Mouse (Mus musculus): ENCODE data around the gene Med15. TPM values are rescaled to one million over a fixed set of nuclear protein-coding genes. Genes with fewer than 3 reads are reported as not detected.

Med15 gene
- 46.7 and 50.3 TPM in 2 replicates for polyA plus RNA-seq (2016; fragmentation: Nextera tagmentation; extraction: Ambion mirVana)

- no peaks in the 10 kb centered on the region for H3K36me3 ChIP-seq
- no peak within 1 kb of the TSS for H3K4me3 ChIP-seq
- H3K4me1 ChIP-seq, result no peaks in the 10 kb centered on the region
- WGBS, result 58% methylated on average over 3 of the region's 3 CpGs
- H3K27ac ChIP-seq, result no peak within 1 kb of the TSS
- ATAC-seq (ENCODE audit: low FRiP score, low read depth), result no peak
- H3K9ac ChIP-seq, result no peak within 1 kb of the TSS
- H3K27me3 ChIP-seq (replicated peaks), result 0 out of 2 replicates have a peak, but pooled peaks cover 3% of the 10 kb centered on the region
- H3K9me3 ChIP-seq, result no peaks in the 10 kb centered on the region
- H3K4me2 ChIP-seq (replicated peaks), result no peak within 1 kb of the TSS
These were observed at the start of gene Med15 for GRCm38 (mm10) chr16:17732841-17733340. Gene Med15 (minus strand): TSS chr16:17732891.

GRCm38 (mm10) chr16:17779692-17780091 lies 47.0 kb upstream of the Med15 start:
- no peak overlapping the region for H3K4me3 ChIP-seq
- H3K27ac ChIP-seq, result no peak overlapping the region
- H3K27me3 ChIP-seq (replicated peaks), result no peaks in the 10 kb centered on the region
- no peak overlapping the region for H3K9ac ChIP-seq
- no peak overlapping the region for H3K4me2 ChIP-seq (replicated peaks)
- H3K4me1 ChIP-seq, result no peaks in the 10 kb centered on the region
- 86% methylated on average over 1 of the region's 1 CpGs for WGBS
- ATAC-seq (ENCODE audit: low FRiP score, low read depth), result no peak
- no peaks in the 10 kb centered on the region for H3K9me3 ChIP-seq
- peaks cover 68% of the 10 kb centered on the region for H3K36me3 ChIP-seq

GRCm38 (mm10) chr16:17778223-17778622 lies 45.5 kb upstream of the Med15 start:
- no peaks in the 10 kb centered on the region for H3K9me3 ChIP-seq
- no peak overlapping the region for H3K27ac ChIP-seq
- no peak overlapping the region for H3K4me2 ChIP-seq (replicated peaks)
- H3K9ac ChIP-seq, result no peak overlapping the region
- no peak for ATAC-seq (ENCODE audit: low FRiP score, low read depth)
- H3K36me3 ChIP-seq, result peaks cover 63% of the 10 kb centered on the region
- 87% methylated on average over 4 of the region's 4 CpGs for WGBS
- no peaks in the 10 kb centered on the region for H3K4me1 ChIP-seq
- no peaks in the 10 kb centered on the region for H3K27me3 ChIP-seq (replicated peaks)
- H3K4me3 ChIP-seq, result no peak overlapping the region

GRCm38 (mm10) chr16:17776828-17777227 lies 44.1 kb upstream of the Med15 start:
- Histone ChIP-seq H3K27me3 (replicated peaks) (no peaks in the 10 kb centered on the region), H3K9ac (no peak overlapping the region), H3K9me3 (no peaks in the 10 kb centered on the region), H3K4me2 (replicated peaks) (no peak overlapping the region), H3K27ac (no peak overlapping the region), H3K4me1 (no peaks in the 10 kb centered on the region), H3K4me3 (no peak overlapping the region), H3K36me3 (peaks cover 69% of the 10 kb centered on the region)
- ATAC-seq (ENCODE audit: low FRiP score, low read depth), result no peak
- 70% methylated on average over 11 of the region's 11 CpGs for WGBS

- no peak overlapping the region for H3K4me2 ChIP-seq (replicated peaks)
- no peaks in the 10 kb centered on the region for H3K27me3 ChIP-seq (replicated peaks)
- no peaks in the 10 kb centered on the region for H3K4me1 ChIP-seq
- H3K4me3 ChIP-seq, result no peak overlapping the region
- ATAC-seq (ENCODE audit: low FRiP score, low read depth), result no peak
- 86% methylated on average over 4 of the region's 4 CpGs for WGBS
- H3K27ac ChIP-seq, result no peak overlapping the region
- peaks cover 64% of the 10 kb centered on the region for H3K36me3 ChIP-seq
- no peak overlapping the region for H3K9ac ChIP-seq
- H3K9me3 ChIP-seq, result no peaks in the 10 kb centered on the region
These were observed 38.6 kb upstream of the Med15 start for GRCm38 (mm10) chr16:17771117-17771865.

- ATAC-seq (ENCODE audit: low FRiP score, low read depth), result no peak
- H3K9me3 ChIP-seq, result no peaks in the 10 kb centered on the region
- no peaks in the 10 kb centered on the region for H3K27me3 ChIP-seq (replicated peaks)
- H3K4me3 ChIP-seq, result no peak overlapping the region
- no peak overlapping the region for H3K27ac ChIP-seq
- no peak overlapping the region for H3K4me2 ChIP-seq (replicated peaks)
- WGBS, result 84% methylated on average over 7 of the region's 7 CpGs
- H3K36me3 ChIP-seq, result peaks cover 62% of the 10 kb centered on the region
- H3K9ac ChIP-seq, result no peak overlapping the region
- H3K4me1 ChIP-seq, result no peaks in the 10 kb centered on the region
These were observed 36.1 kb upstream of the Med15 start for GRCm38 (mm10) chr16:17768834-17769233.

- Histone ChIP-seq H3K36me3 (peaks cover 35% of the 10 kb centered on the region), H3K4me3 (no peak overlapping the region), H3K9ac (no peak overlapping the region), H3K27me3 (replicated peaks) (no peaks in the 10 kb centered on the region), H3K9me3 (no peaks in the 10 kb centered on the region), H3K4me1 (peaks cover 20% of the 10 kb centered on the region), H3K27ac (no peak overlapping the region), H3K4me2 (replicated peaks) (no peak overlapping the region)
- no peak for ATAC-seq (ENCODE audit: low FRiP score, low read depth)
- 91% methylated on average over 4 of the region's 4 CpGs for WGBS
These were observed 31.4 kb upstream of the Med15 start for GRCm38 (mm10) chr16:17764108-17764511.

- H3K4me2 ChIP-seq (replicated peaks), result peak overlapping the region; percentile 95; the same call in 1 of the 2 replicates
- ATAC-seq (ENCODE audit: low FRiP score, low read depth), result no peak
- H3K27me3 ChIP-seq (replicated peaks), result 0 out of 2 replicates have a peak, but pooled peaks cover 2% of the 10 kb centered on the region
- WGBS, result 47% methylated on average over 1 of the region's 1 CpGs
- H3K4me3 ChIP-seq, result no peak overlapping the region
- H3K4me1 ChIP-seq, result peaks cover 20% of the 10 kb centered on the region
- no peaks in the 10 kb centered on the region for H3K9me3 ChIP-seq
- H3K27ac ChIP-seq, result no peak overlapping the region
- no peak overlapping the region for H3K9ac ChIP-seq
- H3K36me3 ChIP-seq, result peaks cover 11% of the 10 kb centered on the region
These were observed 28.4 kb upstream of the Med15 start for GRCm38 (mm10) chr16:17761074-17761473.

- no peak overlapping the region for H3K9ac ChIP-seq
- 34% methylated on average over 8 of the region's 8 CpGs for WGBS
These were observed 28.0 kb upstream of the Med15 start for GRCm38 (mm10) chr16:17760657-17761056.

GRCm38 (mm10) chr16:17759813-17760321 lies 27.2 kb upstream of the Med15 start:
- Histone ChIP-seq H3K27ac (peak overlapping the region; percentile 46; the same call in 1 of the 2 replicates), H3K9ac (peak overlapping the region; percentile 86), H3K4me3 (peak overlapping the region; percentile 67), H3K27me3 (replicated peaks) (0 out of 2 replicates have a peak, but pooled peaks cover 2% of the 10 kb centered on the region), H3K4me1 (peaks cover 20% of the 10 kb centered on the region), H3K4me2 (replicated peaks) (peak overlapping the region; percentile 95), H3K36me3 (peaks cover 7% of the 10 kb centered on the region), H3K9me3 (no peaks in the 10 kb centered on the region)
- WGBS, result 2% methylated on average over 54 of the region's 54 CpGs
- ATAC-seq (ENCODE audit: low FRiP score, low read depth), result peak; percentile 83

More at GRCm38 (mm10) chr16:17760657-17761056, 28.0 kb upstream of the Med15 start:
- H3K4me2 ChIP-seq (replicated peaks), result peak overlapping the region; percentile 95
- no peaks in the 10 kb centered on the region for H3K9me3 ChIP-seq
- H3K4me3 ChIP-seq, result no peak overlapping the region
- no peak for ATAC-seq (ENCODE audit: low FRiP score, low read depth)
- no peak overlapping the region for H3K27ac ChIP-seq
- peaks cover 7% of the 10 kb centered on the region for H3K36me3 ChIP-seq
- H3K4me1 ChIP-seq, result peaks cover 20% of the 10 kb centered on the region
- 0 out of 2 replicates have a peak, but pooled peaks cover 2% of the 10 kb centered on the region for H3K27me3 ChIP-seq (replicated peaks)

- Histone ChIP-seq H3K9me3 (no peaks in the 10 kb centered on the region), H3K27me3 (replicated peaks) (0 out of 2 replicates have a peak, but pooled peaks cover 2% of the 10 kb centered on the region), H3K9ac (peak within 1 kb of the TSS; percentile 86), H3K27ac (peak within 1 kb of the TSS; percentile 46; the same call in 1 of the 2 replicates), H3K4me3 (peak within 1 kb of the TSS; percentile 67), H3K4me2 (replicated peaks) (peak within 1 kb of the TSS; percentile 95), H3K36me3 (peaks cover 6% of the 10 kb centered on the region), H3K4me1 (peaks cover 20% of the 10 kb centered on the region)
- WGBS, result 1% methylated on average over 27 of the region's 28 CpGs
- peak; percentile 93 for ATAC-seq (ENCODE audit: low FRiP score, low read depth)
These were observed 26.7 kb upstream of the Med15 start, which contains the start of gene Klhl22 for GRCm38 (mm10) chr16:17759344-17759773. Gene Klhl22 (plus strand): TSS chr16:17759618.

GRCm38 (mm10) chr16:17758902-17759301 lies 26.2 kb upstream of the Med15 start:
- Histone ChIP-seq H3K27me3 (replicated peaks) (0 out of 2 replicates have a peak, but pooled peaks cover 2% of the 10 kb centered on the region), H3K9me3 (no peaks in the 10 kb centered on the region), H3K4me2 (replicated peaks) (peak overlapping the region; percentile 95), H3K9ac (peak overlapping the region; percentile 86), H3K4me1 (peaks cover 20% of the 10 kb centered on the region), H3K27ac (no peak overlapping the region), H3K4me3 (peak overlapping the region; percentile 67), H3K36me3 (peaks cover 2% of the 10 kb centered on the region; the same call in 1 of the 2 replicates)
- 56% methylated on average over 9 of the region's 9 CpGs for WGBS
- ATAC-seq (ENCODE audit: low FRiP score, low read depth), result peak; percentile 29

Data from neural tube, embryonic 12.5 days (tissue).